Mouse (Mus musculus): ENCODE results near the gene Muc2. TPM values are rescaled to one million over a fixed set of nuclear protein-coding genes. Genes with fewer than 3 reads are reported as not detected.

Muc2 gene
- total and polyA plus RNA-seq, 3 experiments: not detected

GRCm38 (mm10) chr7:141699556-141700220 lies 9.5 kb downstream of the Muc2 start:
- dilution Hi-C loops (cut with MboI; ENCODE audit: extremely low pct_ligation_motif_present, extremely low pct_unique_long_range_greater_than_20kb, low sequenced_read_pairs) (no loop called here), in situ Hi-C loops (cut with MboI; ENCODE audit: low pct_ligation_motif_present, low pct_unique_long_range_greater_than_20kb, low sequenced_read_pairs) (no loop called here)
- H3K4me3 ChIP-seq (replicated peaks in 1 of 3; ENCODE audit: low read depth in 2 of 3, low read length in 2 of 3, poor library complexity in 1 of 3): no peak overlapping the region
- H3K27ac ChIP-seq (ENCODE audit: insufficient read depth, low read depth): no peak overlapping the region
- H3K27me3 ChIP-seq (replicated peaks): peaks cover 89% of the 10 kb centered on the region
- no peaks in the 10 kb centered on the region for H3K79me2 ChIP-seq (replicated peaks; ENCODE audit: control insufficient read depth, extremely low read depth, insufficient read depth, poor library complexity, severe bottlenecking)
- no peak overlapping the region for H3K4me2 ChIP-seq (ENCODE audit: insufficient read depth, low read depth, poor library complexity, severe bottlenecking)
- no peak for DNase-seq (ENCODE audit: extremely low read depth)
- no peaks in the 10 kb centered on the region for H3K36me3 ChIP-seq (replicated peaks in 1 of 2; ENCODE audit: control insufficient read depth in 1 of 2, insufficient read depth in 1 of 2, low read length in 1 of 2)
- H3K4me1 ChIP-seq (ENCODE audit: control insufficient read depth in 1 of 2, insufficient read depth in 2 of 2): peaks cover 0 to 2% of the 10 kb centered on the region in 2 experiments; a peak in 2 of 4 replicates
- H3K9ac ChIP-seq (ENCODE audit: insufficient read depth, low read depth): no peak overlapping the region
- TF ChIP-seq USF2 (conservative IDR thresholded peaks at IDR 0.05; ENCODE audit: low read depth, low read length) (no peak), ZNF384 (IDR thresholded peaks at IDR 0.05; ENCODE audit: low read depth, low read length) (no peak), ZKSCAN1 (IDR thresholded peaks at IDR 0.05; ENCODE audit: borderline replicate concordance, low read depth, low read length) (no peak), MXI1 (IDR thresholded peaks at IDR 0.05; ENCODE audit: low read depth, low read length) (no peak), ZC3H11A (IDR thresholded peaks at IDR 0.05; ENCODE audit: low read depth, low read length) (no peak), RCOR1 (conservative IDR thresholded peaks at IDR 0.05; ENCODE audit: low read depth, low read length) (no peak), ZMIZ1 (IDR thresholded peaks at IDR 0.05; ENCODE audit: low read depth, low read length) (no peak), MAFK (IDR thresholded peaks at IDR 0.05; ENCODE audit: insufficient replicate concordance, low read length) (no peak), E2F4 (IDR thresholded peaks at IDR 0.05; ENCODE audit: insufficient replicate concordance, low read depth, low read length) (no peak), CTCF (conservative IDR thresholded peaks at IDR 0.05 in 1 of 2, IDR thresholded peaks at IDR 0.05 in 1 of 2; ENCODE audit: low read depth in 2 of 2, low read length in 2 of 2) (no peak)
- H3K9me3 ChIP-seq (replicated peaks; ENCODE audit: low read length): no peaks in the 10 kb centered on the region

- Histone ChIP-seq H3K79me2 (replicated peaks; ENCODE audit: control insufficient read depth, extremely low read depth, insufficient read depth, poor library complexity, severe bottlenecking) (no peaks in the 10 kb centered on the region), H3K4me3 (replicated peaks in 1 of 3; ENCODE audit: low read depth in 2 of 3, low read length in 2 of 3, poor library complexity in 1 of 3) (no peak overlapping the region), H3K9ac (ENCODE audit: insufficient read depth, low read depth) (no peak overlapping the region), H3K27ac (ENCODE audit: insufficient read depth, low read depth) (no peak overlapping the region), H3K9me3 (replicated peaks; ENCODE audit: low read length) (no peaks in the 10 kb centered on the region), H3K27me3 (replicated peaks) (peaks cover 72% of the 10 kb centered on the region), H3K4me2 (ENCODE audit: insufficient read depth, low read depth, poor library complexity, severe bottlenecking) (no peak overlapping the region), H3K36me3 (replicated peaks in 1 of 2; ENCODE audit: control insufficient read depth in 1 of 2, insufficient read depth in 1 of 2, low read length in 1 of 2) (no peaks in the 10 kb centered on the region), H3K4me1 (ENCODE audit: control insufficient read depth in 1 of 2, insufficient read depth in 2 of 2) (peaks cover 4 to 8% of the 10 kb centered on the region in 2 experiments)
- TF ChIP-seq ZC3H11A (IDR thresholded peaks at IDR 0.05; ENCODE audit: low read depth, low read length) (no peak), EP300 (IDR thresholded peaks at IDR 0.05; ENCODE audit: low read length) (no peak), BHLHE40 (IDR thresholded peaks at IDR 0.05; ENCODE audit: low read depth, low read length) (no peak), CHD2 (IDR thresholded peaks at IDR 0.05; ENCODE audit: low read length) (no peak), UBTF (IDR thresholded peaks at IDR 0.05; ENCODE audit: low read depth, low read length) (no peak), RCOR1 (conservative IDR thresholded peaks at IDR 0.05; ENCODE audit: low read depth, low read length) (no peak), MYC (IDR thresholded peaks at IDR 0.05; ENCODE audit: low read depth, low read length) (no peak), ZMIZ1 (IDR thresholded peaks at IDR 0.05; ENCODE audit: low read depth, low read length) (no peak), CTCF (conservative IDR thresholded peaks at IDR 0.05 in 1 of 2, IDR thresholded peaks at IDR 0.05 in 1 of 2; ENCODE audit: low read depth in 2 of 2, low read length in 2 of 2) (no peak), TBP (conservative IDR thresholded peaks at IDR 0.05; ENCODE audit: low read depth, low read length) (no peak), HCFC1 (IDR thresholded peaks at IDR 0.05; ENCODE audit: low read depth, low read length) (no peak), MXI1 (IDR thresholded peaks at IDR 0.05; ENCODE audit: low read depth, low read length) (no peak), MAFK (IDR thresholded peaks at IDR 0.05; ENCODE audit: insufficient replicate concordance, low read length) (no peak), NELFE (IDR thresholded peaks at IDR 0.05; ENCODE audit: low read depth, low read length) (no peak), USF1 (IDR thresholded peaks at IDR 0.05; ENCODE audit: low read depth, low read length) (no peak), JUND (conservative IDR thresholded peaks at IDR 0.05; ENCODE audit: low read depth, low read length) (no peak), ETS1 (conservative IDR thresholded peaks at IDR 0.05; ENCODE audit: low read depth, low read length) (no peak), PAX5 (IDR thresholded peaks at IDR 0.05; ENCODE audit: low read length) (no peak), SMC3 (IDR thresholded peaks at IDR 0.05; ENCODE audit: low read depth, low read length) (no peak)
- dilution Hi-C loops (cut with MboI; ENCODE audit: extremely low pct_ligation_motif_present, extremely low pct_unique_long_range_greater_than_20kb, low sequenced_read_pairs): no loop called here
- DNase-seq (ENCODE audit: extremely low read depth): no peak
- in situ Hi-C loops (cut with MboI; ENCODE audit: low pct_ligation_motif_present, low pct_unique_long_range_greater_than_20kb, low sequenced_read_pairs): no loop called here
These were observed 57.4 kb downstream of the Muc2 start for GRCm38 (mm10) chr7:141747451-141748100.
